Mouse (Mus musculus): ENCODE measurements around the gene Cd79a.

Cd79a gene

DNA sequence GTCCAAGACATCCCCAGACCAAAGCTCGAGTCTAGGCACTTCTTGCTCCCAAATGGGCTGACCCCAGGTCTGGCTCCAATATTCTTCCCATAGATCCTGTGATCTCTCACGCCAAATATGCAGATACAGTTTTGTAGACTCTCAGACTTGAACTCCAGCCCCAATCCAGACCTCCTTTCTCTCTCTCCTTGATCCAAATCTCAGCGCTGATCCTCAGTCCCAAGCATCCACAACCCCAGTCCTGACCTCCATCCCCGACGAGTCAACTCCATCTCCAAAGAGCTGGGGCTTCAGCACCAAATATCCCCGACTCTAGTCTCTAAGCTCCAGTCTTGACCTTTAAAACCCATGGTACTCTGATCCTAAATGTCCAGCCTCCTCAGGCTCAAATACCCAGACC lies 46.5 kb downstream of the Cd79a start:
- no peak for DNase-seq

- DNase-seq = no peak
Measured at GRCm38 (mm10) chr7:24944257-24944950, 47.2 kb downstream of the Cd79a start, which contains the start of gene Gm4881. TSS of gene Gm4881 (minus strand) at chr7:24944494.

GRCm38 (mm10) chr7:24947316-24948048 lies 50.3 kb downstream of the Cd79a start:
- DNase-seq = no peak

GRCm38 (mm10) chr7:24948774-24949173 lies 51.6 kb downstream of the Cd79a start:
- no peak for DNase-seq

- no peak for DNase-seq
Measured at GRCm38 (mm10) chr7:24949958-24950623, 52.9 kb downstream of the Cd79a start.

All from kidney, adult 11 months (tissue).